Mouse (Mus musculus): ENCODE measurements around the gene Eif2s2. TPM values are rescaled to one million over a fixed set of nuclear protein-coding genes. Genes with fewer than 3 reads are reported as not detected.

The Eif2s2 gene
- polyA plus RNA-seq, 1 experiment from 2014 or later, result 96.8 TPM

- WGBS, result 8% methylated on average over 12 of the region's 12 CpGs
- H3K4me3 ChIP-seq (replicated peaks), result peak overlapping the region; percentile 63
- H3K4me2 ChIP-seq (replicated peaks), result peak overlapping the region; percentile 55
- H3K36me3 ChIP-seq, result 0 out of 2 replicates have a peak, but pooled peaks cover 4% of the 10 kb centered on the region
- peaks cover 10% of the 10 kb centered on the region for H3K4me1 ChIP-seq
- peak overlapping the region; percentile 53; the same call in 1 of the 2 replicates for H3K27ac ChIP-seq (replicated peaks)
- H3K9me3 ChIP-seq (replicated peaks), result no peaks in the 10 kb centered on the region
- 0 out of 2 replicates have a peak overlapping the region, but pooled peaks have one; percentile 9 for H3K9ac ChIP-seq
- peak; percentile 27; the same call in 1 of the 2 replicates for ATAC-seq (ENCODE audit: insufficient number of reproducible peaks, low FRiP score, low TSS enrichment, low read depth)
- H3K27me3 ChIP-seq, result no peaks in the 10 kb centered on the region
Measured at GRCm38 (mm10) chr2:154893045-154893385, 280 bp upstream of the Eif2s2 start.

DNA sequence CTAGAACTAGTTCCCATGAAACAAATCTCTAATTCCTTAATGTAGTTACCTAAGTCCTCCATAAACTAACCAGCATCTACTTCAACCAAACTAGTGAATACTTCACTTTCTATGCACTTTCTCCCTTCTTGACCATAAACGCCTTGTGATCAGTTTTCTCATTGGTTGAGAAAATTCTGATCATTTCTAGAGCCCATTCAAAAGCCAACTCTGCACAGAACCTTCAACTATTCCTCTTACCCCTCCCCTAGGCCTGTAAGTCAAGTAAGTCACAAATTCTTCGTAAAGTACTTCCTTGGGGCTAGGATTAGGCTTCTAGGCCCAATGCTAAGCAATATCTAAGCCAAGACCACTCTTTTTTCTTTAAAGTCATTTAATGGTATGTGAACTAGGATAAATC is 1.1 kb downstream of the Eif2s2 start:
- Histone ChIP-seq H3K4me1 (peaks cover 10% of the 10 kb centered on the region), H3K27me3 (no peaks in the 10 kb centered on the region), H3K27ac (replicated peaks) (peak overlapping the region; percentile 90; the same call in 1 of the 2 replicates), H3K36me3 (peaks cover 14% of the 10 kb centered on the region), H3K9me3 (replicated peaks) (no peaks in the 10 kb centered on the region), H3K4me2 (replicated peaks) (peak overlapping the region; percentile 55), H3K9ac (peak overlapping the region; percentile 82), H3K4me3 (replicated peaks) (peak overlapping the region; percentile 63)
- ATAC-seq (ENCODE audit: insufficient number of reproducible peaks, low FRiP score, low TSS enrichment, low read depth), result no peak
- WGBS, result 6% methylated on average over 2 of the region's 2 CpGs

DNA sequence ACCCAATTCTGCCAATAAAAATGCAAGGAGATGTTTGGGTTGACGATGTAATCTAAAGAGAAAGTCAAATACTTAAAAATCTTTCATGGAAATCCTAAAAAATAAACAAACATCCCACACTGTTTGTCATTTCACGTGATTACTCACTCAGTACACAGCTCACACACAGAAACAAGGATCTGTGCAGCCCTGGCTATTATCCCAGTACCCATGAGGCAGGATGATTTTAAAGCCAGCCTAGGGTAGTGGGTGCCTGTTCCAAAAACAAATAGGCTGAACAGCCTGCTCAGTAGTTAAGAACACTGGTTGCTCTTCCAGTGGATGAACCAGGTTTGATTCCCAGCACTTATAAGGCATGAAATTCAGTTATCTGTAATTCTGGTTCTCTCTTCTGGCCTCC is 16.1 kb downstream of the Eif2s2 start:
- Histone ChIP-seq H3K4me3 (replicated peaks) (no peak overlapping the region), H3K4me1 (no peaks in the 10 kb centered on the region), H3K9me3 (replicated peaks) (no peaks in the 10 kb centered on the region), H3K4me2 (replicated peaks) (no peak overlapping the region), H3K27ac (replicated peaks) (no peak overlapping the region), H3K27me3 (no peaks in the 10 kb centered on the region), H3K36me3 (peaks cover 57% of the 10 kb centered on the region), H3K9ac (no peak overlapping the region)
- 79% methylated on average over 2 of the region's 2 CpGs for WGBS
- no peak for ATAC-seq (ENCODE audit: insufficient number of reproducible peaks, low FRiP score, low TSS enrichment, low read depth)

- no peak overlapping the region for H3K9ac ChIP-seq
- no peak overlapping the region for H3K4me3 ChIP-seq (replicated peaks)
- H3K27me3 ChIP-seq, result no peaks in the 10 kb centered on the region
- H3K36me3 ChIP-seq, result peaks cover 80% of the 10 kb centered on the region
- H3K4me1 ChIP-seq, result no peaks in the 10 kb centered on the region
- no peak overlapping the region for H3K4me2 ChIP-seq (replicated peaks)
- ATAC-seq (ENCODE audit: insufficient number of reproducible peaks, low FRiP score, low TSS enrichment, low read depth), result no peak
- no peak overlapping the region for H3K27ac ChIP-seq (replicated peaks)
- no peaks in the 10 kb centered on the region for H3K9me3 ChIP-seq (replicated peaks)
Measured at GRCm38 (mm10) chr2:154869954-154870641, 22.6 kb downstream of the Eif2s2 start.

DNA sequence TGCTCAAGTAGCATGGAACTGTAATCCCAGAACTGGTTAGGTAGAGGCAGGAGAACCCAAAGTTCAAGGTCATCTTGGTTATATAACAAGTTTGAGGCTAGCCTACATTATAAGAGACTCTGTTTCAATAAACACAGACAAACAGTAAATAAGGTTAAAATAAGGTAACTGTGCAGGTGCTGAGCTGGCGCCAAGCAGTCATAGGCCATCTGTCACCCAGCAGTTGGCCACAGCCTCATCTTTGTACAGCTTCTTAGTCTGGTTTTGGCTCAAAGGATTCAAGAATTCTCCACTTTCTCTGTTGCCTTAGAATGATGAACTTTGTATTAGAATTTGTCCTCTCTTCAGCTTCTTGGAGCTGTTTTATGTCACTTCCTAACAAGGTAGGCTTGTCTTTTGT is 24.6 kb downstream of the Eif2s2 start:
- no peaks in the 10 kb centered on the region for H3K4me1 ChIP-seq
- H3K4me3 ChIP-seq (replicated peaks), result no peak overlapping the region
- H3K4me2 ChIP-seq (replicated peaks), result no peak overlapping the region
- ATAC-seq (ENCODE audit: insufficient number of reproducible peaks, low FRiP score, low TSS enrichment, low read depth), result no peak
- H3K36me3 ChIP-seq, result peaks cover 86% of the 10 kb centered on the region
- H3K9ac ChIP-seq, result no peak overlapping the region
- H3K27me3 ChIP-seq, result no peaks in the 10 kb centered on the region
- no peaks in the 10 kb centered on the region for H3K9me3 ChIP-seq (replicated peaks)
- H3K27ac ChIP-seq (replicated peaks), result no peak overlapping the region
- WGBS, result 95% methylated on average over 1 of the region's 1 CpGs

DNA sequence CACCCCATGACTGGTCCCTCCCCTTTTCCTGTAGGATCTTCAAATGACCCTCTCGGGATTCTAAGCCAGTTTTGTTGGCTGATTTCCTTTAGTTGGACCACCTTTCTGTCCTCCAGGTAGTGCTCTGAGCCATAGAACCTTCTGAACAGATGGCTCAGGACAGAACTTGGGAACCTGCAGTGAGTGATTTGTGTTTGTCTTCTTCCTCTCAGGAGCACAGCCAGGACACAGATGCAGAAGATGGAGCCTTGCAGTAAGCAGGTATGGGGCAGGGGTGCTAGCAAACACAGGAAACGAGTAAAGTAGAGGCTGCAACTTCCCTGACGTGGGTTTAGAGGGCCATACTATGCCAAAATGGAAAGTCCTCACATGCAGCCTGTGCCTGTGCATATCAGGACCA is 27.0 kb downstream of the Eif2s2 start:
- WGBS, result 79% methylated on average over 3 of the region's 3 CpGs
- no peaks in the 10 kb centered on the region for H3K9me3 ChIP-seq (replicated peaks)
- H3K36me3 ChIP-seq, result peaks cover 88% of the 10 kb centered on the region

DNA sequence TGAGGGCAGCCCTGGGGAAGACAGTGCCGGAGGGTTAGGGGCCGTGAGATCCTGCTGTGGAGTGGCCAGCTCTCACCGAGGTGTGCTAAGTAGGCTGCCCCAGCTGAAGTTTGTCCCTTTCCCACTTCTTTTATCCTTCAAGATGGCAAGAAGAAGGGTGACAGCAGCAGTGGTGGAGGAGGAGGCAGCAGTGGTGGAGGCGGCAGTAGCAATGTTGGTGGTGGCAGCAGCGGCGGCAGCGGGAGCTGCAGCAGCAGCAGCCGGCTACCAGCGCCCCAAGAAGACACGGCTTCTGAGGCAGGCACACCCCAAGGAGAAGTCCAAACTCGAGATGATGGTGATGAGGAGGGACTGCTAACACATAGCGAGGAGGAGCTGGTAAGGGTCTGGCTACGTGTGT is 29.1 kb downstream of the Eif2s2 start:
- H3K9me3 ChIP-seq (replicated peaks), result no peaks in the 10 kb centered on the region
- WGBS, result 94% methylated on average over 13 of the region's 13 CpGs

More for the DNA sequence above, 27.0 kb downstream of the Eif2s2 start:
- no peak overlapping the region for H3K27ac ChIP-seq (replicated peaks)
- no peak overlapping the region for H3K9ac ChIP-seq
- H3K4me2 ChIP-seq (replicated peaks), result no peak overlapping the region
- no peaks in the 10 kb centered on the region for H3K4me1 ChIP-seq
- H3K4me3 ChIP-seq (replicated peaks), result no peak overlapping the region
- ATAC-seq (ENCODE audit: insufficient number of reproducible peaks, low FRiP score, low TSS enrichment, low read depth), result no peak
- no peaks in the 10 kb centered on the region for H3K27me3 ChIP-seq

GRCm38 (mm10) chr2:154855383-154855782 is 37.4 kb downstream of the Eif2s2 start:
- Histone ChIP-seq H3K4me2 (replicated peaks) (no peak overlapping the region), H3K9ac (no peak overlapping the region), H3K27ac (replicated peaks) (no peak overlapping the region), H3K4me3 (replicated peaks) (no peak overlapping the region), H3K4me1 (no peaks in the 10 kb centered on the region), H3K27me3 (no peaks in the 10 kb centered on the region), H3K36me3 (peaks cover 30% of the 10 kb centered on the region), H3K9me3 (replicated peaks) (no peaks in the 10 kb centered on the region)
- ATAC-seq (ENCODE audit: insufficient number of reproducible peaks, low FRiP score, low TSS enrichment, low read depth), result no peak
- WGBS, result 85% methylated on average over 1 of the region's 1 CpGs

More for the DNA sequence above, 29.1 kb downstream of the Eif2s2 start:
- no peak overlapping the region for H3K9ac ChIP-seq
- ATAC-seq (ENCODE audit: insufficient number of reproducible peaks, low FRiP score, low TSS enrichment, low read depth), result no peak
- no peaks in the 10 kb centered on the region for H3K27me3 ChIP-seq
- no peak overlapping the region for H3K27ac ChIP-seq (replicated peaks)
- H3K4me2 ChIP-seq (replicated peaks), result no peak overlapping the region
- peaks cover 86% of the 10 kb centered on the region for H3K36me3 ChIP-seq
- H3K4me3 ChIP-seq (replicated peaks), result no peak overlapping the region
- H3K4me1 ChIP-seq, result no peaks in the 10 kb centered on the region

GRCm38 (mm10) chr2:154848086-154848485 is 44.6 kb downstream of the Eif2s2 start:
- no peak overlapping the region for H3K27ac ChIP-seq (replicated peaks)
- H3K4me2 ChIP-seq (replicated peaks), result no peak overlapping the region
- no peaks in the 10 kb centered on the region for H3K27me3 ChIP-seq
- H3K4me3 ChIP-seq (replicated peaks), result no peak overlapping the region
- 0 out of 2 replicates have a peak, but pooled peaks cover 4% of the 10 kb centered on the region for H3K36me3 ChIP-seq
- no peak for ATAC-seq (ENCODE audit: insufficient number of reproducible peaks, low FRiP score, low TSS enrichment, low read depth)
- H3K9me3 ChIP-seq (replicated peaks), result no peaks in the 10 kb centered on the region
- no peak overlapping the region for H3K9ac ChIP-seq
- no peaks in the 10 kb centered on the region for H3K4me1 ChIP-seq

- Histone ChIP-seq H3K27ac (replicated peaks) (no peak overlapping the region), H3K9me3 (replicated peaks) (no peaks in the 10 kb centered on the region), H3K4me2 (replicated peaks) (no peak overlapping the region), H3K27me3 (no peaks in the 10 kb centered on the region), H3K9ac (no peak overlapping the region), H3K4me1 (no peaks in the 10 kb centered on the region), H3K36me3 (peaks cover 5% of the 10 kb centered on the region; the same call in 1 of the 2 replicates), H3K4me3 (replicated peaks) (no peak overlapping the region)
- 90% methylated on average over 2 of the region's 2 CpGs for WGBS
- ATAC-seq (ENCODE audit: insufficient number of reproducible peaks, low FRiP score, low TSS enrichment, low read depth), result no peak
Measured at GRCm38 (mm10) chr2:154836537-154836936, 56.2 kb downstream of the Eif2s2 start.

DNA sequence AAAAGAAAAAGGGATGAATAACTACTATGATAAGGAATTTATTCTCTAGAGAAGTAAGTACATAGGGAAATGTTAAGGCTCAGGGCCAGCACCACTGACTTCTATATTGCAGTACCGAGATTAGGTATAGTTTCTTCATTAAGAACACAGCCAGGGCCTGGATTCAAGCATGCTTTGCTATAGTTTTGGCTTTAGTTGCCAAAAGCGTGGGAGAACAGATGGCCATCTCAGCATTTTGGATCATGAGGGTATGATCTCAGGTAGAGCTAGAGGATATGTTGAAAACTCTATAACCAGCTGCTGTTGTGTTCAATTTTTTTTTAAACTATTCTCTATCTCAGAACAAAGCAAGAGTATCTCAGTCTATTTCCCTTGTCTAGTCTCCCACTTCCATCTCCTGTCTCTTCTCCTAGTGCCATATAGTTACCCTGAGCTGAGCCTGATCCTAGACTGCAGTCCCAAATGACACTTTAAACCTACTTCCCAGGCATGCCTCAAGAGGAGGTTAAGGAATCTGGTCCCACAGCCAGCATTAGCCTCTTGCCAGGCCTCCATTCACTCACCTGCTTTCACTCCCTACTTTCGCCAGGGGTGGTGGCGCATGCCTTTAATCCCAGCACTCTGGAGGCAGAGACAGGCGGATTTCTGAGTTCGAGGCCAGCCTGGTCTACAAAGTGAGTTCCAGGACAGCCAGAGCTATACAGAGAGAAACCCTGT is 58.4 kb downstream of the Eif2s2 start:
- no peak overlapping the region for H3K4me3 ChIP-seq (replicated peaks)
- H3K27ac ChIP-seq (replicated peaks), result no peak overlapping the region
- no peak overlapping the region for H3K9ac ChIP-seq

More for the DNA sequence above, 58.4 kb downstream of the Eif2s2 start:
- Histone ChIP-seq H3K27me3 (no peaks in the 10 kb centered on the region), H3K9me3 (replicated peaks) (no peaks in the 10 kb centered on the region), H3K4me2 (replicated peaks) (no peak overlapping the region), H3K4me1 (no peaks in the 10 kb centered on the region), H3K36me3 (0 out of 2 replicates have a peak, but pooled peaks cover 5% of the 10 kb centered on the region)
- WGBS, result 94% methylated on average over 6 of the region's 6 CpGs
- ATAC-seq (ENCODE audit: insufficient number of reproducible peaks, low FRiP score, low TSS enrichment, low read depth), result no peak

All from embryonic facial prominence, embryonic 15.5 days (tissue).